Mouse (Mus musculus) kidney, postnatal 25 days (tissue): ENCODE data around the gene Ccdc47.
"Not testable (repeated sequence)": the region's sequence is repeated elsewhere in the genome, so short reads cannot be mapped to it uniquely, and the experiment has no call there.

Experiments
- DNase-seq, 2 experiments: peaks; one replicate each; pipeline ENCODE4 v3.0.0; 2021; ENCODE audit warnings: mixed read lengths in 2 of 2

Ccdc47 gene

DNA sequence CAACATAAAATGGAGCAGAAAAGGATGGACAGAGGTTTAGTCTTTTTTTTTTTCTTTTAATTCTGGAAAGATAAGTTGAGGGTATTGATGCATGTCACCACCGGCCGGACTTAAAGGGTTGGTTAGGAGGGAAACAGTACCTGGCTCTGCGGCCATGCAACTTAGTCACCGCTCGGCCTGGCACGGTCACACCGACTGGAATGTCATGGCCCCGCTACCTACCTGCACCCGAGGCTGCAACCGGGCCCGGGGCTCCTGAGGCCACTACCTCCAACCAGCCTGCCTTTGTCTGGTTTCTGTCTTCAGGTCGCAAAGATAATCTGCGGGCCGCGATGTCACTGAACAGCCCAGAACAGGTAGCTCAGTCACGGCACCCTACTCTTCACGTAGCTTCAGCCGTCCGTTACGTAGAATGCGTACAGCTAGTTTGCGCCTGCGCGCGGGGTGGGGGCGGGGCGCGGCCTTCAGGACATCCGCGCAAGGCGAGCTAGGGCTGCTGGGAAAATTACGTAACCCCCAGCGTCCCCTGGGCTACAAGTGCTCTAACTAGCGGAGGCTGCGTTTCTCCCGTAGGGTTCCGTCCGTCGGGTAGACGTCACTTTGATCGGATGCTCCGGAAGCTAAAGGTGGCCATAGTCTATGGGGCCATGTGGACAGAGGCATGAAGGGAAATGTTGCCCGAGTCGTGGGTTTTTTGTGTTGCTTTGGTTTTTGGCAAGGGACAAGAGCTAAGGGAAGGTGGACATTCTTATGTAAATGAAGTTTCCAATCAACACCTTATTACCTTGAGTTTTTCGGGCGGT lies at the start of gene Ccdc47:
Ccdc47 (minus strand) TSS at position 418 of the 803 bp plus-strand sequence.
- peak; percentile 96 to 99 for DNase-seq

DNA sequence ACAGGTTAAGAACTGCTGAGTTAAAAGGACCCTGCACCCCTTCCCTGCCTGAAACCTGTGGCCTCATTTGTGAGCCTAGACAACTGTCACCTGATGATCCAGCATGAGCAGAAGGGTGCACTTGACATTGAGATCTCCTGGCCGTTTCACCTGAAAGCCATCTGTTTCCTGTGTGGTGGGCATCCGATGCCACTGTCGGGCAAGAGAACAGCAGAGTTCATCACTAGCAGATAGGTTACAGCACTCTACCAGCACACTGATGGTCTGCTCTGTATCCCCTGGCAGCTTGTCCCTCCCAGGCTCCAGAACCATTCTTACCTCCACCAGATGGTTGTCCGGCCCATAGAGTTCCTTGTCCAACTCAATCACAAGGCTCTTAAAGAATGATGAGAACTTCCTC lies 49.4 kb upstream of the Ccdc47 start:
- no peak for DNase-seq

- peak in 1 of 2 experiments; percentile 36 for DNase-seq
Measured at GRCm38 (mm10) chr11:106264988-106265387, 48.8 kb upstream of the Ccdc47 start.

DNA sequence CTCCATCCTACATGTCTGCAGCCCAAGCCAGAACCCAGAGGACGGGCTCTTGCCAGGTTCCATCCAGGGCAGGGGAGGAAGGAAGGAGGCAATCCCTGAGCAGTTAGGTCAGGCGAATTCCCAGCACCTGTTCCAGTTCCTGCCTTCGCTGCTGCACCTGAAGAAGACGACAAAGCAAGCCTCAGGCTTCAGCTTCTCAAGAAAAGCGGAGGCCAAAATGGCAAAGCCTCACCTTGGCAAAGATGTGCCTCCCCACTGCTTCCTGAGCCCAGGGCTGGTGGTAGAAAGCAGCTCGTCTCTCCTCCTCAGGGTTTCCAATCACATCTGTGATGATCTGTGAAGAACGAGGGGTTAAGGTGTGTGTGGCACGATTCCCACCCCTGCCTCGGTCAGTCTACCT lies 47.8 kb upstream of the Ccdc47 start:
- no peak for DNase-seq

- no peak for DNase-seq
Measured at GRCm38 (mm10) chr11:106260826-106261450, 44.8 kb upstream of the Ccdc47 start.

GRCm38 (mm10) chr11:106256775-106257174 lies 40.6 kb upstream of the Ccdc47 start:
- peak; percentile 48 to 62 for DNase-seq

DNA sequence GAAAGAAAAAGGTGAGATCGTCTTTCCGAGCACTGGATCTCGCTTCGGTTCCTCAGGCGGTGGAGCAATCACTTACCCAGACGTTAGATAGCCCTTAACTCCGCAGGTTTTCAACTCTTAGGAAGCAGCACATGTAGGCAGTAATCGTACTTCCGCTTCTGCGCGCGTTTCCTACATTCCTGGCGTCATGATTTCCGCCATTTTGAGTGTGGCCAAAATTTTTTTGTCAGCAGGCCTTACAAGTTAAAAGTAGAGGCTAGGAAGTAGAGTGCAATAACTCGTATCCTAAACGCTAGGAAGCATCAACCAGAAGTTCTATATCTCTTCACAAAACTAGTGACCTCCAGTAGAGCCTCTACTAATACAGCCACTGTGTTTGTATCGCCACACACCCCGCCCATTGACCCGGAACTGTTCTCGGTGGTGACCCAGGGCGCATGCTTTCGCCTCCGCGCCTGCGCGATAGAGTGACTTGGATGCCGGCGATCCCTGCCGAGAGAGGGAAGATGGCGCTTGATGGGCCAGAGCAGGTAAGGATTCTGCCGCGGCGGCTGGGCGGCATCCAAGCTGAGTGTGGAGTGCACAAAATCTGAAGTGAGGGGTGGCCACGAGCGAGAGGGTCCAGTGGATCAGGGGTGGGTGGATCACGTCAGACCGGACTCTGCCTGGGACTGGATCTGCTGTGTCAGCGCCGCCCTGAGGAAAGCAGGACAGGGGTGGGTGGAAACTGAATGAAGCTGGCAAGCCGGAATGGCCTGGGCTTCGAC lies 39.7 kb upstream of the Ccdc47 start, which contains the start of the genes Ftsj3 and Psmc5:
Ftsj3 (minus strand) TSS at position 395 of the 767 bp plus-strand sequence.
Psmc5 (plus strand) TSS at position 470 of the 767 bp plus-strand sequence.
- peak; percentile 98 to 100 for DNase-seq

- DNase-seq, result no peak
Measured at GRCm38 (mm10) chr11:106255174-106255573, 39.0 kb upstream of the Ccdc47 start.

- DNase-seq, result no peak
Measured at GRCm38 (mm10) chr11:106254767-106255166, 38.6 kb upstream of the Ccdc47 start.

GRCm38 (mm10) chr11:106249326-106249725 lies 33.2 kb upstream of the Ccdc47 start:
- peak; percentile 39 to 63 for DNase-seq

DNA sequence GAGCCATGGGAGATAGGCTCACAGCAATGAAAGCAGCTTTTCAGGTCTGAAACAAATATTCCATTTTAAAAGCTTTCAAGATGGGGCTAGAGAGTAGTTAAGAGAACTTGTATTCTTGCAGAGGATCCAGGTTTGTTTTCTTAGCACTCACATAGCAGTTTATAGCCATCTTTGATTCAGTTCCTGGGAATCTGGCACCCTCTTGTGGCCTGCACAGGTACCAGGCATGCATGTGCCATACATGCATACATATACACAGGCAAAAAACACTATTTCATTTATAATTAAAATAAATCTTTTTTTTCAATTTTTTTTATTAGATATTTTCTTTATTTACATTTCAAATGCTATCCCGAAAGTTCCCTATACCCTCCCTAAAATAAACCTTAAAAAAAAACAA lies 30.7 kb upstream of the Ccdc47 start:
- DNase-seq, result no peak

GRCm38 (mm10) chr11:106233978-106234377 lies 17.8 kb upstream of the Ccdc47 start:
- DNase-seq, result not testable (repeated sequence)

GRCm38 (mm10) chr11:106220603-106221002 lies 4.5 kb upstream of the Ccdc47 start:
- no peak for DNase-seq

GRCm38 (mm10) chr11:106216730-106217490 lies 766 bp upstream of the Ccdc47 start, which contains the start of gene Ddx42:
TSS of gene Ddx42 (plus strand) at chr11:106216926.
- DNase-seq, result peak; percentile 92 to 97

GRCm38 (mm10) chr11:106215450-106215859 lies 689 bp downstream of the Ccdc47 start:
- no peak for DNase-seq

- no peak for DNase-seq
Measured at GRCm38 (mm10) chr11:106214856-106215255, 1.3 kb downstream of the Ccdc47 start.

DNA sequence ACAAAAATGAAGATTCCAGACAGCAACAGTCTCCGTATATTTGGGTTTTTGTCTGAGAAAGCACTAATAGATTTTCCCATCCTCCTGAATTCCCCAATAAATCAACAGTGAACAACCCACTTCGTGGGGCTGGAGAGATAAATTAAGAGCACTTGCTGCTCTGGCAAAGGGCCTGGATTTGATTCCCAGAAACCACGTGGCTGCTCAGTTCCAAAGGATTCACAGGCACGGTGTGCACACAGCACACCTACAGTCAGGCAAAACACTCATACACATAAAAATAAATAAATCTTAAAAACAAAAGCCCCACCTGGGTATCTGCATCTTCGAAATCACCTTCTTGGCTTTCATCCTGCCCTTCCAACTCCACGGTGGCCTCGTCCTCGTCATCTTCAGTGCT lies 3.4 kb downstream of the Ccdc47 start:
- DNase-seq, result no peak

DNA sequence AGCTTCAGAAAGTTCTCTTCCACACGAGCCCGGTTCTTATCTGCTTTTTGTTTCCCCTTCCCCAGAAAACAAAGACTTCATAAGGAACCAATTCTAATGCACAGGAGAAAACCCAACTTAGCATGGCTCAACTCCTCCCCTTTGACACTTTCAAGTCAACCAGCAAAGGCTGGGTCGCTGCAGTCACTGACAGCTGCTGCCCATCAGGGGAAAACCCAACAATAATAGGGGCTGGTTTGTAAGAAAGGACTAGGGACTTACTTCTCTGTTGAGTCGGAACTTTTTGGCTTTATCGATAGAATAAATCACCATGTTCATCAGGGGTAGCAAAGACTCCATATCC lies 14.1 kb downstream of the Ccdc47 start, which contains the start of gene Strada:
Strada (minus strand) TSS at position 46 of the 343 bp plus-strand sequence.
- DNase-seq, result no peak

GRCm38 (mm10) chr11:106201337-106202122 lies 14.6 kb downstream of the Ccdc47 start:
- no peak for DNase-seq

DNA sequence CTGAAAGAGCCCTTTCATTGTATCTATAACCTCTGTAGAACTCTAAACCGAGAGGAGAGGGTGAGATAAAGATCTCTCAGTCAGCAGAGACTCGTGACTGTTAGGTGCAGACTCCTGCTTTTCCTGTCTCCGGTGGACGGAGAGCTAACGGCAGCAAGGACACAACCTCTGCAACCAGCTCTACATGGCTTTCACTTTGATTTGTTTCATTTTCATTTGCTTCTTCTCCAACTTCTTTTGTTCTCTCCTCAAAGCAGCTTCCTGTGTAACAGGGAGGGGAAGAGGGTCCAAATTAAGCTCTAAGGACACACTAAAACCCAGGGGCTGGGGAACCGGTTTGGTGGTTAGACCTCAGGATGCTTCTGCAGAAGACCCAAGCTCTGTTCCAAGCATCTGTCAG lies 15.4 kb downstream of the Ccdc47 start:
- DNase-seq, result no peak

DNA sequence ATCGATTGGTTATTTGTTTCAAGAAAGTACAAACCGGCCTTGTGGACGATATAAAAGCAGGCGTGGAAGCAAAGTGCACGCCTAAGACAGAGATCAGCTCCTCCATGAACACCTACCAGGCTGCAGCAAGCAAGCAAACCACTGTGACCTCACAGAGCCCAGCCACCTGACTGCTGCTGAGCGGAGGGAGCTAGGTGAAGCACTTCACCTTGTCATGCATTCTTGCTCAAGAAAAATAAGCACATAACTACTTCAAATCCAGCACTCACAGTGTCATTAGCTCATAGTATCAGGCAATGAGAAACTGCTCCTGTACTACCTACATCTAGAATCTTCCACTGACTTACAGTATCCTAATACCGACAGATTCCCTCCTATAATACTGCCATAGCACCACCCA lies 16.1 kb downstream of the Ccdc47 start:
- not testable (repeated sequence) for DNase-seq

DNA sequence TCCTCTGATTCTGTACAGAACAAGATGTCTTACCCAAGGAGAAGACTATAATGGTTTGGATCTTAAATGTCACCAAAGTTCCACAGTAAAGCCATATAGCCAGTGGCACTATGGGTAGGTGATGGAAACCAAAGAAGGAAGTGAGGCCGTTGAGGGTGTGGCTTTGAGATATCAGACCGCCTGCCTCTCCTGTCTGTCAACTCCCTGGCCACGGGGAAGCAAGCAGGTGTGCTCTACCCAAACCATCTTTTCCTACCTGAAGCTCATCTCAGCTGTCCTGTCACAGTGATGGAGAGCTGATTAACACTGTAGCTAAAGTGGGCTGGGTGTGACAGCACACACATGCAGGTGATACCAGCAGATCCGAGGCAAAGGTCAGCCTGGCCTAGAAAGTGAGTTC lies 17.9 kb downstream of the Ccdc47 start:
- DNase-seq, result no peak
